Mouse (Mus musculus) forebrain, embryonic 16.5 days (tissue): Measurements from ENCODE around the gene Draxin. TPM values are rescaled to one million over a fixed set of nuclear protein-coding genes. Genes with fewer than 3 reads are reported as not detected.

Source experiments
- ATAC-seq: fragments of 200-750 bp; cut with Nextera tagmentation; 2 replicates; pipeline ENCODE4 v1.8.0; 2017; ENCODE audit warnings: mild to moderate bottlenecking, moderate library complexity
- H3K27ac ChIP-seq: fragments of 300-500 bp; sonication (generic); 2 replicates; pipeline ENCODE4 v1.5.1; 2014; ENCODE audit warnings: low read length, control low read depth
- H3K27me3 ChIP-seq: fragments of 300-500 bp; sonication (generic); replicated peaks from 2 replicates; pipeline ENCODE4 v1.6.1; 2014; ENCODE audit warnings: low read length; ENCODE audit not compliant: control insufficient read depth, insufficient read depth
- H3K36me3 ChIP-seq: fragments of 300-500 bp; sonication (generic); 2 replicates; pipeline ENCODE4 v1.6.1; 2014; ENCODE audit not compliant: control insufficient read depth, insufficient read depth
- H3K4me1 ChIP-seq: fragments of 300-500 bp; sonication (generic); replicated peaks from 2 replicates; pipeline ENCODE4 v1.6.1; 2014; ENCODE audit warnings: low read length; ENCODE audit not compliant: control insufficient read depth, insufficient read depth
- H3K4me2 ChIP-seq: fragments of 300-500 bp; sonication (generic); 2 replicates; pipeline ENCODE4 v1.6.1; 2014; ENCODE audit warnings: mild to moderate bottlenecking, low read length, control low read depth
- H3K4me3 ChIP-seq: fragments of 300-500 bp; sonication (generic); replicated peaks from 2 replicates; pipeline ENCODE4 v1.5.1; 2014; ENCODE audit warnings: mild to moderate bottlenecking, low read length, control low read depth
- H3K9ac ChIP-seq: fragments of 300-500 bp; sonication (generic); replicated peaks from 2 replicates; pipeline ENCODE4 v1.6.1; 2014; ENCODE audit warnings: low read depth, low read length, control low read depth
- H3K9me3 ChIP-seq: fragments of 300-500 bp; sonication (generic); 2 replicates; pipeline ENCODE4 v1.6.1; 2016; ENCODE audit warnings: low read length; ENCODE audit not compliant: control insufficient read depth
- WGBS: fragments of 180-500 bp; shearing (Covaris S2); extraction: QIAGEN DNeasy Blood & Tissue Kit; methylation state at CpG from one replicate; pipeline ENCODE4 v1.1.7; 2014; 5-methylcytosine and 5-hydroxymethylcytosine counted together
- polyA plus RNA-seq: library from polyadenylated mRNA; unstranded; fragments of >200 nt; fragmentation: Nextera tagmentation; extraction: Ambion mirVana; gene quantifications from 2 replicates; pipeline ENCODE4 v1.2.1, GENCODE M21; 2015

The Draxin gene
- polyA plus RNA-seq, 1 experiment from 2014 or later = 23.5 TPM

DNA sequence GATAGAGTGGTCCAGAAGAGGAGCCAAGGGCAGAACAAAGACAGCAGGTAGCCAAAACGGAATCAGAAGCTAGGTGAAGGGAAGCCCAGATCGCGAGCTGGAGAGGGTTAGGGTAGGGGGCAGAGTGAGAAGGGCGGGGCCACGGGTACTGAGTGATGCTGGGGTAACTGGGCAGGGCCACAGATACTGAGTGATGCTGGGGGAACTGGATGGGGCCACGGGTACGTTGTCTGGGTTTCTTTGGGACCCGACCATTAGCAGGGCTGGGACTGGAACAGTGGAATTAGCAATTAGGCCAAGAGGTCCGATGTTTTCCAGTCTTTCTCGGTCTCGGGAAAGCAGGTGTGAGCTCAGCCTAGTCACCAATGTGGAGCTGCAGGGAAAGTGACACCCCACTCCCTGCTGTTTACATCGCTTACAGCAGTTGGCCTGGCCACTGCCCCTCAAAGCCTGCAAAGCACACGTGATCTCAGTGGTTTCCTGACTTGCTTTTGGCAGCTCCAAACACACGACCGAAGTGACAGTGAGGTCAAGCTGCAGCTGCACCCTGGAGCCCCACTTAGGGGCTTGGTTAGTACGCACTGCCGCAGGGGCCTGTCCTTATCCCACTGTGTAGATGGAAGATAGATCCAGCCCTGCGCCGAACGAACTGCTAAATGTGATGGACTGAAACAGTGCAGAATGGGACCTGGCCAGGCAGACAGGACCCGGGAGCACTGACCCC lies 47.2 kb downstream of the Draxin start:
- peaks cover 16% of the 10 kb centered on the region for H3K4me1 ChIP-seq
- no peaks in the 10 kb centered on the region for H3K36me3 ChIP-seq
- no peaks in the 10 kb centered on the region for H3K27me3 ChIP-seq
- 66% methylated on average over 21 of the region's 21 CpGs for WGBS
- H3K4me3 ChIP-seq = no peak overlapping the region
- H3K9ac ChIP-seq = no peak overlapping the region
- H3K9me3 ChIP-seq = no peaks in the 10 kb centered on the region
- H3K27ac ChIP-seq = no peak overlapping the region
- H3K4me2 ChIP-seq = no peak overlapping the region
- no peak for ATAC-seq

DNA sequence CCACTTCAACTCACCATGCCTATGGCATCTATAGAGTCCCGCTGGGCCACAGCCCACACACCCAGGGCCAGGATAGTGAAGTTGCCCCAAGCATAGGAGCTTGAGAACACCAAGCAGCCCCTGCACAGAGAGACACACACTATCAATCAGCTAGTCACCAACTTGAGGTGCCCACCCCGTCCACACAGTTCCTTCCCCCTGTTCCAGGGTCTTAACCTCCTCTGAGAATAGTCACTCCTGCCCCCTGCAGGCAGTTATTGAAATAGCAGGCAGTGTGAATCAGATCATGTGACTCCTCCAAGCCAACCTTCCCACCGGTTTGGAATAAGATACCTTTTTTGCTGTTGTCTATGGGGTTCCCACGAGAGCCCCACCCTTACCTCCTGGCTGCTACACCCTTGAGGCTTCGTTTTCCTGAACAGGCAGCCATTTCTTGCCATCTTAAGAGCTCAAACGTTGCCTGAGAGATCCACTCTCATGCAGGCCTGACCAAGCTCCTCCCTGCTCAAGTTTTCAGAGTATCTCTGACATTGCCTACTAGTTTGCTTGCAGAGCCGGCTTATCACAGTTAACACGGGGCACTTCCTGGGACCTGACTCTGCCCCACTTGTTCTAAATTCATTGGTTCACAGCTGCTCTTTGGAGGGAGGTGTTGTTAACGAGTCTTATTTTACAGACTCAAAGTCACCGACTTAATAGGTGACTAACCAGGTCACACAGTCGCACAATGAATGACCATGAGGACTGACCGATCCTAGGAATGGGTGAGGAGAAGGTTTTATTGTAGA lies 48.0 kb downstream of the Draxin start:
- peaks cover 8% of the 10 kb centered on the region for H3K4me1 ChIP-seq
- ATAC-seq = peak; percentile 11; the same call in 1 of the 2 replicates
- 52% methylated on average over 12 of the region's 12 CpGs for WGBS
- H3K27me3 ChIP-seq = no peaks in the 10 kb centered on the region
- H3K36me3 ChIP-seq = no peaks in the 10 kb centered on the region
- no peak overlapping the region for H3K4me3 ChIP-seq
- no peaks in the 10 kb centered on the region for H3K9me3 ChIP-seq
- H3K4me2 ChIP-seq = no peak overlapping the region
- H3K9ac ChIP-seq = no peak overlapping the region
- no peak overlapping the region for H3K27ac ChIP-seq

DNA sequence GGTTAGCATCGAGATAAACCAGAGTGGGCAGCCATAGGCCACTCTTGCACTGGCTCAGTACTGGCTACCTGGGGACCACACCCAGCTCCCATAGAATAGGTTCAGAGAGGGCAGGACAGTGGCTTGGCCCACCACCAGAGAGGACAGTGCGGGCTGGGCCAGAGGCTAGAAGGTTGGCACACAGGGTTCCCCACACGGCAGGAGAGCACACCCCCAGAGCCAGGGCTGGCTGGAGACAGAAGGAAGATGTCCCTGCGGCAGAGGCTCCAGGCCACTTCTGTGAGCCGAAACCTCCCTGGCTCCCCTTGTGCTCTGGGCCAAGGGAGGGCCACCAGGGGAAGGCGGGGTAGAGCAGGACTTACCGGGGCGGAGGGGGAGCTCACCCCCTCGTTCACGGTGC lies 49.3 kb downstream of the Draxin start:
- H3K4me3 ChIP-seq = no peak overlapping the region
- H3K9ac ChIP-seq = no peak overlapping the region
- H3K27ac ChIP-seq = no peak overlapping the region
- ATAC-seq = no peak
- H3K9me3 ChIP-seq = no peaks in the 10 kb centered on the region
- no peaks in the 10 kb centered on the region for H3K36me3 ChIP-seq
- H3K4me2 ChIP-seq = no peak overlapping the region
- peaks cover 7% of the 10 kb centered on the region; the same call in 1 of the 2 replicates for H3K4me1 ChIP-seq
- WGBS = 93% methylated on average over 10 of the region's 10 CpGs
- no peaks in the 10 kb centered on the region for H3K27me3 ChIP-seq

DNA sequence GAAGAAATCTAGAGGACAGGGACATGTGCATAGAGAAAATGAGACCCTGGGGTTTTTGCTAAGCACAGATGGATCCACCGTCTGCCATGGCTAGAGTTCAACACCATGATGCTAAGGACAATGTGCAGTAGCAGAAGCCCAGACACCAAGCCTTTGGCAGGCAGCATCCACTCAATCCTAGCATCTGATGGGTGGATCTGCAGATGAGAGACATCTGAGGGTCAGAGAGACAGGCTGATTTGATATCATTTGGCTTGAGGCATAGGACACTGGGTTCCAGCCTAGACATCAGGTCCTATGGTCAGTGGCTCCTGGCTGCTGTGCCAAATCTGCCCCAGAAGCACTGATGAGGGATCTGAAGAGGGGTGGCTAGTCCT lies 49.9 kb downstream of the Draxin start:
- H3K9me3 ChIP-seq = no peaks in the 10 kb centered on the region
- no peak overlapping the region for H3K4me3 ChIP-seq
- 84% methylated on average over 1 of the region's 1 CpGs for WGBS
- H3K4me2 ChIP-seq = no peak overlapping the region
- ATAC-seq = no peak
- no peaks in the 10 kb centered on the region for H3K36me3 ChIP-seq
- peaks cover 7% of the 10 kb centered on the region; the same call in 1 of the 2 replicates for H3K4me1 ChIP-seq
- no peak overlapping the region for H3K27ac ChIP-seq
- no peaks in the 10 kb centered on the region for H3K27me3 ChIP-seq
- no peak overlapping the region for H3K9ac ChIP-seq

DNA sequence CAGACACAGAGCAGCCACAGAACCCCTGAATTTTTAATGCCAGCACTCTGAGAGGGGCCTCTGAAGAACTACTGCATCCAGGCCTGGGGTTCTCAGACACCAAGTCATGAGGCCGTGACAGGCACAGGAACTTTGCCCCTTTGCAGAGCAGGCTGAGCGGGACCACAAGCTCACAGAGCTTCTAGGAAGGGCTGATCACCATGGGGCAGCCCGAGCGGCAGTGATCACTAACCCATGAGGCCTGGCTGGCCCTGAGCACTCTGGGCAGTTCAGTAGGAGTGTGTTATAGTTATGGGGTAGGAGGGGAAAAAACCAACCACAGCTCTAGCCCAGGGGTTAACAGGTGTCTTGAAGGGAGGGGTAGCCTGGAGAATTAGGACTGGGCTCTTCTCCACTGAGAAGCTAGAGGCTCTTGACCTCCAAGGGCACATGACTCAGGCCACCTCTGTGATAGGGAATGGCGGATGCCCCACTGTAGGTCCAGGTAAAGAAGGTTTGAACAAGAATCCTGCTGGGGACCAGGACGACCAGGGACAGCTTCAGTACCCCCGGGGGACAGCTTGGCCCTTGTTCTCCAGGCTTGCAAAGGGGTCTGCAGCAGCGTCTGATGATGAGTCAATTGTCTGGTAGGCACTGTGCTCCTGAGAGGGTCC lies 50.4 kb downstream of the Draxin start:
- no peaks in the 10 kb centered on the region for H3K9me3 ChIP-seq
- no peak overlapping the region for H3K4me3 ChIP-seq
- no peak overlapping the region for H3K27ac ChIP-seq
- 89% methylated on average over 8 of the region's 8 CpGs for WGBS
- H3K9ac ChIP-seq = no peak overlapping the region
- H3K27me3 ChIP-seq = no peaks in the 10 kb centered on the region
- no peaks in the 10 kb centered on the region for H3K36me3 ChIP-seq
- no peak for ATAC-seq
- no peak overlapping the region for H3K4me2 ChIP-seq
- H3K4me1 ChIP-seq = peaks cover 7% of the 10 kb centered on the region; the same call in 1 of the 2 replicates

DNA sequence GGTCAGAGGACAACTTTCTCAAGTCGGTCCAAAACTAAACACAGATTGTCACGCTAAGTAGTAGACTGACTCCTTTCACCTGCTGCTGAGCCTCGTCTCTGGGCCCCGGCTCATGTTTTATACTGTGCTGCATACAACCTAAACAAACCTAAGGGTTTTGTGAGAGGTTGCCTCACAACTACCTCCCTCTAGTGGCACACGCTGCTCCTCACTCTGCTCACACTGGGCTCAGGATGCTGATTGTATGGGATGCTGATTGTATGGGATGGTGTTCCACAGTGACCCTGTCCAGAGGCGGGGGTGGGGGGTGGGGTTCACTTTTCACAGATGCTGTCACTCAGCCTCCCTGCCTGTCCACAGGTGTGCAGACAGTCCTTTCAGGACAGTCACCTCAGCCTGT lies 51.3 kb downstream of the Draxin start:
- Histone ChIP-seq H3K4me1 (peaks cover 5% of the 10 kb centered on the region; the same call in 1 of the 2 replicates), H3K9ac (no peak overlapping the region), H3K27me3 (no peaks in the 10 kb centered on the region), H3K4me2 (no peak overlapping the region), H3K4me3 (no peak overlapping the region), H3K9me3 (no peaks in the 10 kb centered on the region), H3K27ac (no peak overlapping the region), H3K36me3 (no peaks in the 10 kb centered on the region)
- ATAC-seq = no peak
- WGBS = 63% methylated on average over 6 of the region's 6 CpGs

DNA sequence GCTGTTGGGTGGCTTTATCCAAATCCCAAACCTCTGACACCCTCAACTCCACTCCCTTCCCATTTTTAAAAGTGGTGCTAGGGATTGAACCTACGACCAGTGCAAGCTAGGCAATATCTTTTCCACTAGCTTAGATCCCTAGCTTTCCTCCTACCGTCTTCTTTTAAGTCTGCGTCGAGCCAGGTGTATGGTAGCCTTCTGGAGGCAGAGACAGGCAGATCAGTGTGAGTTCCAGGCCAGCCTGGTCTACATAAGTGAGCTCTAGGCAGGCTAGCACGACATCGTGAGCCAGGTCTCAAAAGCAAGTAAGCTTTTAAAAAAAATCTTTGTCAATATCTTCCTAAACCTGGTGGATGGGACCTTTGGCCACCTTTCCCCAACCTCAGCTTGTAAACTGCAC lies 54.6 kb downstream of the Draxin start:
- no peak for ATAC-seq
- H3K9me3 ChIP-seq = no peaks in the 10 kb centered on the region
- H3K4me3 ChIP-seq = no peak overlapping the region
- no peak overlapping the region for H3K27ac ChIP-seq
- no peaks in the 10 kb centered on the region for H3K36me3 ChIP-seq
- no peak overlapping the region for H3K4me2 ChIP-seq
- H3K4me1 ChIP-seq = peaks cover 4% of the 10 kb centered on the region; the same call in 1 of the 2 replicates
- 95% methylated on average over 6 of the region's 6 CpGs for WGBS
- H3K9ac ChIP-seq = no peak overlapping the region
- no peaks in the 10 kb centered on the region for H3K27me3 ChIP-seq

DNA sequence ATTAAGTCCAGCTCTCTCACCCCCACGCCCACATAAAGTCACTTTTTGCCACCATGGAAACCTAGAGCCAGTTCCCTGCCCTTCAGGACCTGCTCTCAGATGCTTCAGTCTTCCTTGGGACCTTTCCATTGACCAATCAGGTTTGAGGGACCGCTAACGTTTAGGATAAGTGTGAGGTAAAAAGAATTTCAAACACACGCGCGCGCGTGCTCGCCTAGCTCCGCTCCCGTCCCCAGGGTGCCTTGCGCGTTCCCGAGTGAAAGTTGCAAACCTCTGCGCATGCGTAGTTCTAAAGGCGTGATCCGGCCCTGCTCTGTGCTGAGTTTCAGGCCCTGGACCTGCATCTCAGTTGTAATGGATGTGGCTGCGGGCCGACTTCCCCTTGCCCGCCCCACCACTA lies 55.2 kb downstream of the Draxin start:
- Histone ChIP-seq H3K4me3 (peak overlapping the region; percentile 27), H3K4me1 (no peaks in the 10 kb centered on the region), H3K27ac (no peak overlapping the region), H3K9ac (no peak overlapping the region), H3K9me3 (no peaks in the 10 kb centered on the region), H3K27me3 (no peaks in the 10 kb centered on the region), H3K4me2 (peak overlapping the region; percentile 52), H3K36me3 (no peaks in the 10 kb centered on the region)
- 0 out of 2 replicates have a peak, but pooled peaks have one; percentile 41 for ATAC-seq
- WGBS = 29% methylated on average over 21 of the region's 21 CpGs

DNA sequence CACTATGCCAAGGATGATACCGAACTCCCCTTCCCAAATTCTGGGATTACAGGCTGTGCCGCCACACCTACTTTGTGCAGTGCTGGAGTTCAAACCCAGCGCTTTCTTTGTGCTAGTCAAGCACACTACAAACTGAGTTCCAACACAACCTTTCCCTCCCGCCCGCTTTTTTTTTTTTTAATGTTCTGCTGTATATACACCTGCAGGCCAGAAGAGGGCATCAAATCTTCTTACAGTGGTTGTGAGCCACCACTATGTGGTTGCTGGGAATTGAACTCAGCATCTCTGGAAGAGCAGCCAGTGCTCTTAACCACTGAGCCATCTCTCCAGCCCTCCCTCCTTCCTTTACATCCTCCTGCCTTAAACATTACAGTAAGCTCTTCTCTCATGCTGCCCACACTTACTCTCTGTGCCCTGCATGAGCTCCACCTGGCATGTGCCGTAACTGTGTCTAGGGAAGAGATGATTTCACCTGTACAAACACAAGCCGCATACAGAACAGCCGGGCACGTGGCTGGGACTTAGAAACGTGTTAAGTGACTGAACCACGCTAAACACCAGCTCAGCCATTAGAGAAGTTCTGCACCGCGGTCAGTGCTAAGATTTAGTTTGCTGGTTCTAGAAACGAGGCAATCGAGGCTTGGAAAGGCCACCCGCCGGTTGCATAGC lies 55.8 kb downstream of the Draxin start:
- Histone ChIP-seq H3K4me2 (peak overlapping the region; percentile 52), H3K27ac (no peak overlapping the region), H3K4me1 (no peaks in the 10 kb centered on the region), H3K9ac (no peak overlapping the region), H3K27me3 (no peaks in the 10 kb centered on the region), H3K9me3 (no peaks in the 10 kb centered on the region), H3K4me3 (peak overlapping the region; percentile 27), H3K36me3 (no peaks in the 10 kb centered on the region)
- 45% methylated on average over 17 of the region's 17 CpGs for WGBS
- peak; percentile 32; the same call in 1 of the 2 replicates for ATAC-seq
